Mouse (Mus musculus): ENCODE measurements around the gene Fbxw11. TPM values are rescaled to one million over a fixed set of nuclear protein-coding genes. Genes with fewer than 3 reads are reported as not detected.

Gene Fbxw11
- total RNA-seq, 2 experiments from 2014 or later: 8.4 to 14.9 TPM

Other genes starting within 250 kb of the Fbxw11 start
- gene Ubtd2, start 187.4 kb upstream of the Fbxw11 start, total RNA-seq (2015; ENCODE audit: low replicate concordance): not detected in 2 replicates
- gene Ubtd2, start 187.4 kb upstream of the Fbxw11 start, total RNA-seq (2017; ENCODE audit: low replicate concordance): 0.26 TPM in 1 of 2 replicates, not detected in the other
- gene Efcab9, start 110.6 kb upstream of the Fbxw11 start, total RNA-seq (2015; ENCODE audit: low replicate concordance): not detected in 2 replicates
- gene Efcab9, start 110.6 kb upstream of the Fbxw11 start, total RNA-seq (2017; ENCODE audit: low replicate concordance): not detected in 2 replicates
- 14.3 and 15.1 TPM in 2 replicates for gene Stk10, start 109.4 kb upstream of the Fbxw11 start, total RNA-seq (2015; ENCODE audit: low replicate concordance)
- 8.3 and 10.0 TPM in 2 replicates for gene Stk10, start 109.4 kb upstream of the Fbxw11 start, total RNA-seq (2017; ENCODE audit: low replicate concordance)
- gene Smim23, start 181.9 kb downstream of the Fbxw11 start, total RNA-seq (2015; ENCODE audit: low replicate concordance): not detected in 2 replicates
- gene Smim23, start 181.9 kb downstream of the Fbxw11 start, total RNA-seq (2017; ENCODE audit: low replicate concordance): not detected in 2 replicates